Mouse (Mus musculus) megakaryocyte progenitor cell, adult 5-6 weeks (primary cell): ENCODE measurements around the gene Ninj2. TPM values are rescaled to one million over a fixed set of nuclear protein-coding genes. Genes with fewer than 3 reads are reported as not detected.

Experiments used
- ATAC-seq: replicated peaks from 2 replicates; pipeline ENCODE4 v1.8.0; 2016; ENCODE audit warnings: mild to moderate bottlenecking, moderate TSS enrichment, inconsistent platforms; ENCODE audit not compliant: poor library complexity
- total RNA-seq, 2 experiments: library from RNA; stranded (forward) in 1 of 2; stranded (reverse) in 1 of 2; fragments of 157-497, 149-512 nt in 1 of 2; fragments of 200-1000 nt in 1 of 2; gene quantifications; 2 replicates each; pipeline versions ENCODE4 v1.2.3 to v1.2.4; 2015 to 2017

Ninj2 gene
- total RNA-seq, 2 experiments from 2014 or later = not detected

DNA sequence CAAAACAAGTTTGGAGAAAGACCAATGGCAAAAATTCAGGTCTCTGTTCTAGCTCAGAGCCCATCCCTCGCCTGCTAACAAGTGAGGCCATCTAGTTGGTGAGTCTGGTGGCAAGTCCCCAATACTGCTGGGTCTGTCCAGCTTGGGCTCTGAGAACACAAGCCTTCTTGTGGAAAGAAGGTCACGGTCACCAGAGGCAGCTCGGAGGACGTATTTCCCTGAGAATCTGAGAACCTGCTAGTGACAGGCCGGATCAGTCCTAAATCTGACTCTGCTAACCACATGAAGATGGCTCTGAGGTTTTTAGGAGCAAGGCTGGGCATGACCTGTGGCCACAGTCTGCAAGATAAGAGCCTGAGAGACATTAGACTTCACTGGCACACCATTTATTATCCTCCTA lies 153.5 kb downstream of the Ninj2 start:
- ATAC-seq = no peak

DNA sequence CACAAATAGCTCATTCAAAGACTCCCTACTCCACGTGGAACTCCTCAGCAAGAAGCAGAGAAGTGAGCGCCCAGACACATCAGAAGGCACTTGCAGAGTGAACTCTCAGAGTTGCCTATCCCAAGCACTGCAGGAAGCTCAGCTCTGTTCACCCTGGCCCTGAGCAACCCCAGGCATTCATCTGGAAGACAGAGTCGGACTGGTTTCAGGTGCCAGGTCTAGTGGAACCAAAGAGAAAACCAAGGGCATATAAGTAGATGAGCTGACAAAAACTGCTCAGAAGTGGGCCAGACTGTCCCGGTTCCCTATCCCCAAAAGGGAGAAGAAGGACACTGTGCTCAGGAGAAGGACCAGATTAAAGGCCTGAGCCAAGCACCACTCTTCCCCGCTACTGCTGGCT lies 156.7 kb downstream of the Ninj2 start:
- no peak for ATAC-seq

Other genes starting within 250 kb of the Ninj2 start
- gene Erc1, start 245.2 kb upstream of the Ninj2 start, total RNA-seq (2015) = 5.1 TPM in 2 replicates
- 5.4 and 8.4 TPM in 2 replicates for gene Erc1, start 245.2 kb upstream of the Ninj2 start, total RNA-seq (2017)
- 23.2 and 27.7 TPM in 2 replicates for gene Rad52, start 190.7 kb upstream of the Ninj2 start, total RNA-seq (2015)
- 20.4 and 26.3 TPM in 2 replicates for gene Rad52, start 190.7 kb upstream of the Ninj2 start, total RNA-seq (2017)
- 225 and 297 TPM in 2 replicates for gene Wnk1, start 54.7 kb upstream of the Ninj2 start, total RNA-seq (2015)
- 157 and 179 TPM in 2 replicates for gene Wnk1, start 54.7 kb upstream of the Ninj2 start, total RNA-seq (2017)
- not detected in 2 replicates for gene D330020A13Rik, start 201.0 kb downstream of the Ninj2 start, total RNA-seq (2015)
- gene D330020A13Rik, start 201.0 kb downstream of the Ninj2 start, total RNA-seq (2017) = not detected in 2 replicates
- not detected in 2 replicates for gene B4galnt3, start 201.2 kb downstream of the Ninj2 start, total RNA-seq (2015)
- gene B4galnt3, start 201.2 kb downstream of the Ninj2 start, total RNA-seq (2017) = 0.03 and 0.12 TPM in 2 replicates